Mouse (Mus musculus): ENCODE data around the gene Gpc6.

DNA sequence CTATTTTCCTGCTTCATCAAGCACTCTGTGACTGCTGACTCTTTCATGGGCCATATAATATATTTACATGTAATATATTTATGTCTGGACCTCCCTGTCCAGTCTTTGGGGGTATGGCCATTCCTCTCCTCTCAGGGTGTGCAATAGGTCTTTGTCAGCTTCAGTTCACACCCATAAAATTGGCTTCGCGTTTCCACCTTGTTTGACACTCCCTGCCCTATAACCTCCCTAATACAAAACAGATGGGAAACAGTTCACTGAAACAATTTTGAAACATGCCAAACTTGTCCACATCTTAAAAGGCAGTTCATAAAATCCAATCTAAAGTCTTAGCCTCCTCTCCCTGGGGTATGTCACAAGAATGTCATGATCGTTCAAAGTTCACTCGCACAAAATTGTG, 415.4 kb downstream of the Gpc6 start:
- TF ChIP-seq CTCF (IDR thresholded peaks at IDR 0.05; ENCODE audit: low read depth): no peak
- TF ChIP-seq EP300 (IDR thresholded peaks at IDR 0.05; ENCODE audit: low read depth): no peak

All from heart, postnatal 0 days (tissue).